Mouse (Mus musculus) stomach, postnatal 0 days (tissue): ENCODE data around the gene Rangrf. TPM values are rescaled to one million over a fixed set of nuclear protein-coding genes. Genes with fewer than 3 reads are reported as not detected.
"Not testable (repeated sequence)": the region's sequence is repeated elsewhere in the genome, so short reads cannot be mapped to it uniquely, and the experiment has no call there.

Source experiments
- ATAC-seq: fragments of 200-750 bp; cut with Nextera tagmentation; 2 replicates; pipeline ENCODE4 v1.8.0; 2017; ENCODE audit not compliant: low FRiP score, low TSS enrichment
- DNase-seq: peaks from one replicate; pipeline ENCODE4 v3.0.0-alpha.2; 2016; ENCODE audit warnings: low spot score
- H3K27ac ChIP-seq: fragments of 300-500 bp; sonication (generic); replicated peaks from 2 replicates; pipeline ENCODE4 v1.5.1; 2014; ENCODE audit warnings: mild to moderate bottlenecking, control low read depth
- H3K27me3 ChIP-seq: fragments of 300-500 bp; sonication (generic); 2 replicates; pipeline ENCODE4 v1.6.1; 2014; ENCODE audit warnings: low read length; ENCODE audit not compliant: control insufficient read depth, insufficient read depth
- H3K36me3 ChIP-seq: fragments of 300-500 bp; sonication (generic); 2 replicates; pipeline ENCODE4 v1.6.1; 2014; ENCODE audit warnings: low read length, mixed read lengths; ENCODE audit not compliant: control insufficient read depth, insufficient read depth
- H3K4me1 ChIP-seq: fragments of 300-500 bp; sonication (generic); replicated peaks from 2 replicates; pipeline ENCODE4 v1.6.1; 2014; ENCODE audit warnings: antibody characterized with exemption; ENCODE audit not compliant: control insufficient read depth, insufficient read depth
- H3K4me2 ChIP-seq: fragments of 300-500 bp; sonication (generic); replicated peaks from 2 replicates; pipeline ENCODE4 v1.6.1; 2014; ENCODE audit warnings: low read depth, mild to moderate bottlenecking, control low read depth, moderate library complexity
- H3K4me3 ChIP-seq: fragments of 300-500 bp; sonication (generic); 2 replicates; pipeline ENCODE4 v1.5.1; 2014; ENCODE audit warnings: low read depth, low read length, control low read depth
- H3K9ac ChIP-seq: fragments of 300-500 bp; sonication (generic); 2 replicates; pipeline ENCODE4 v1.6.1; 2014; ENCODE audit warnings: mild to moderate bottlenecking, low read length, control low read depth, mixed read lengths
- H3K9me3 ChIP-seq: fragments of 300-500 bp; sonication (generic); 2 replicates; pipeline ENCODE4 v1.6.1; 2016; ENCODE audit warnings: low read length; ENCODE audit not compliant: control insufficient read depth
- CTCF ChIP-seq: IDR thresholded peaks from 2 replicates; pipeline ENCODE4 v1.5.1; 2016; ENCODE audit warnings: antibody characterized with exemption, low read depth, mild to moderate bottlenecking, moderate library complexity
- EP300 ChIP-seq: optimal IDR thresholded peaks from 2 replicates; pipeline ENCODE3; 2016; ENCODE audit warnings: antibody characterized with exemption
- WGBS: fragments of 180-500 bp; shearing (Covaris S2); extraction: QIAGEN DNeasy Blood & Tissue Kit; methylation state at CpG from one replicate; pipeline ENCODE4 v1.1.7; 2014; 5-methylcytosine and 5-hydroxymethylcytosine counted together
- polyA plus RNA-seq: library from polyadenylated mRNA; unstranded; fragments of >200 nt; fragmentation: Nextera tagmentation; extraction: Ambion mirVana; gene quantifications from 2 replicates; pipeline ENCODE4 v1.2.1, GENCODE M21; 2015

The Rangrf gene
- 34.8 and 35.1 TPM in 2 replicates for polyA plus RNA-seq

DNA sequence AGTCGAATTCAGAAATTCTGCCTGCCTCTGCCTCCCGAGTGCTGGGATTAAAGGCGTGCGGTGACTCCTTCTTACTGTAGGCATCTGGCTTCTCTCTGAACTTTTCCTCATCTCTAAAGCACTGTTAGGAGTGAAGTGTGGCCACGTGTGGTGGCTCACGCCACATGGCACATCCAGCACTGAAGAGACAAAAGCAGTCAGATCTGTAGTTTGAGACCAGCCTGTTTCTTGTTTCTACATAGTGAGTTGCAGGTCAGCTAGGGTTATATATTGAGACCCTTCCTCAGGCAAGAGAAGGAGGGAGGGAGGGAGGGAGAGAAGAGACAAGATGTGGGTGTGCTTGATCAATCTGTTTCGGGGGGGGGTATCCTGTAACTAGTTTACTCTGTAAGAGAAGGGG, at the start of gene Rangrf:
Gene Rangrf (minus strand): TSS at position 101 of the 400 bp plus-strand sequence.
- no peaks in the 10 kb centered on the region for H3K27me3 ChIP-seq
- DNase-seq (no peak), ATAC-seq (no peak)
- no peaks in the 10 kb centered on the region for H3K36me3 ChIP-seq
- no peak for TF ChIP-seq CTCF
- no peak for TF ChIP-seq EP300
- no peak within 1 kb of the TSS for H3K27ac ChIP-seq
- no peaks in the 10 kb centered on the region for H3K9me3 ChIP-seq
- H3K4me1 ChIP-seq: 0 out of 2 replicates have a peak, but pooled peaks cover 3% of the 10 kb centered on the region
- H3K4me3 ChIP-seq: peak within 1 kb of the TSS; percentile 38
- WGBS: 78% methylated on average over 7 of the region's 7 CpGs
- peak within 1 kb of the TSS; percentile 41; the same call in 1 of the 2 replicates for H3K9ac ChIP-seq
- peak within 1 kb of the TSS; percentile 65 for H3K4me2 ChIP-seq

DNA sequence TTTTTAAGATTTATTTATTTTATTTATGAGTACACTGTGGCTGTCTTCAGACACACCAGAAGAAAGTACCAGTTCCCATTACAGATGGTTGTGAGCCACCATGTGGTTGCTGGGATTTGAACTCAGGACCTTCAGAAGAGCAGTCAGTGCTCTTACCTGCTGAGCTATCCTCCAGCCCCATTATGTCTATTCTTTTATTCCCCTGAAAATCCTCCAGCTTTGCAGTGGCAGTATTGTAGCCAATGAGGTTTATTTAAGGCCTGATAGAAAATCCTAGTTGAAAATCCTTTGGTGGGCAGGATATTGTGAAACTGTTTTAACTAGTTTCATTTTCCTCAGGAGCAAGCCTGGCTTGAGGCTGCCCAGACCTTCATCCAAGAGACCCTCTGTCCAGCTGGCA, 45.7 kb upstream of the Rangrf start:
- H3K4me3 ChIP-seq: no peak overlapping the region
- no peak for TF ChIP-seq CTCF
- TF ChIP-seq EP300: no peak
- no peaks in the 10 kb centered on the region for H3K27me3 ChIP-seq
- H3K9me3 ChIP-seq: no peaks in the 10 kb centered on the region
- DNase-seq (no peak), ATAC-seq (no peak)
- H3K9ac ChIP-seq: no peak overlapping the region
- no peaks in the 10 kb centered on the region for H3K4me1 ChIP-seq
- no peak overlapping the region for H3K27ac ChIP-seq
- H3K36me3 ChIP-seq: peaks cover 25% of the 10 kb centered on the region
- no peak overlapping the region for H3K4me2 ChIP-seq

- Histone ChIP-seq H3K4me2 (peak overlapping the region; percentile 63), H3K4me1 (no peaks in the 10 kb centered on the region), H3K36me3 (no peaks in the 10 kb centered on the region; the same call in 1 of the 2 replicates), H3K27me3 (no peaks in the 10 kb centered on the region), H3K9ac (peak overlapping the region; percentile 61), H3K4me3 (peak overlapping the region; percentile 61), H3K27ac (peak overlapping the region; percentile 88), H3K9me3 (no peaks in the 10 kb centered on the region)
- DNase-seq (no peak), ATAC-seq (no peak)
- TF ChIP-seq EP300 (no peak), CTCF (no peak)
- 61% methylated on average over 3 of the region's 3 CpGs for WGBS
Measured at GRCm38 (mm10) chr11:69016755-69017154, 41.8 kb upstream of the Rangrf start.

DNA sequence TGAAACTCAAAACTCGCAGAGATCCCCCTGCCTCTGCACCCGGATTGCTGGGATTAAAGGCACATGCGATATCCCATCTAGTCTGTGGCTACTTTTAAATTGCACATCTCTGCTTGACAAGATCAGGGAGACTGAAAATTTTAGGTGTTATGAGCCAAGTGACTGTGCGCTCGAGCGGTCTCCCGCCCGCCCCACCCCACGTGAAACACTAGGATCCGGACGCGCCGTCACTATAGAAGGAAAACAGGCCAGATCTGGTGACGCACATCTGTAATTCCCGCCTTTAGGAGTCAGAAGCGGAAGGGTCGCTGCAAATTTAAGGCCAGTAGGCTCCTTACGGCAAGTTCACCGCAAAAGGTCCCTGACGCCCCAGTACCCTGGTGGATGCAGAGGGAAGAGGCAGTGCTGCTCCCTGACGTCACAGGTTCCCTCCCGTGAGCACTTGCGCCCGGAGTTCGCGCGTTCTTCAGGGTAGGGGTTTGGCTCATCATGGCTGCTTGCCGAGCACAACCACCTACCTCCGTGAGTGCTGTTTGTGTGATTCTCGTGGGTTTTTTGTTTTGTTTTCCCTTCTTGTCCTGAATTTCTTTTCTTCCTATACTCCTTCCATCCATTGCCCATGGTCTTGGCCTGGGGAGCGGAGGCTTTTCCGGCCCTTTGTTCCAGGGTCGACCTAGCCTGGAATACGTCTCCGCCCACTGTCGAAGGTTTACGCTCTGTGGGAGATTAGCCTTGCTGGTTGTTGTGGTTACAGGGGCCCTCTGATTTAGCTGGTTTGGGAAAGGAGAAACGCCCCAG, 40.9 kb upstream of the Rangrf start, which contains the start of gene Ctc1:
Gene Ctc1 (plus strand): TSS at position 268 of the 798 bp plus-strand sequence.
- ATAC-seq (peak; percentile 95), DNase-seq (peak; percentile 93)
- H3K9ac ChIP-seq: peak within 1 kb of the TSS; percentile 61
- H3K9me3 ChIP-seq: no peaks in the 10 kb centered on the region
- TF ChIP-seq CTCF (peak; percentile 77), EP300 (no peak)
- no peaks in the 10 kb centered on the region for H3K27me3 ChIP-seq
- no peaks in the 10 kb centered on the region for H3K4me1 ChIP-seq
- H3K36me3 ChIP-seq: no peaks in the 10 kb centered on the region
- peak within 1 kb of the TSS; percentile 61 for H3K4me3 ChIP-seq
- peak within 1 kb of the TSS; percentile 63 for H3K4me2 ChIP-seq
- 2% methylated on average over 38 of the region's 38 CpGs for WGBS
- H3K27ac ChIP-seq: peak within 1 kb of the TSS; percentile 88

DNA sequence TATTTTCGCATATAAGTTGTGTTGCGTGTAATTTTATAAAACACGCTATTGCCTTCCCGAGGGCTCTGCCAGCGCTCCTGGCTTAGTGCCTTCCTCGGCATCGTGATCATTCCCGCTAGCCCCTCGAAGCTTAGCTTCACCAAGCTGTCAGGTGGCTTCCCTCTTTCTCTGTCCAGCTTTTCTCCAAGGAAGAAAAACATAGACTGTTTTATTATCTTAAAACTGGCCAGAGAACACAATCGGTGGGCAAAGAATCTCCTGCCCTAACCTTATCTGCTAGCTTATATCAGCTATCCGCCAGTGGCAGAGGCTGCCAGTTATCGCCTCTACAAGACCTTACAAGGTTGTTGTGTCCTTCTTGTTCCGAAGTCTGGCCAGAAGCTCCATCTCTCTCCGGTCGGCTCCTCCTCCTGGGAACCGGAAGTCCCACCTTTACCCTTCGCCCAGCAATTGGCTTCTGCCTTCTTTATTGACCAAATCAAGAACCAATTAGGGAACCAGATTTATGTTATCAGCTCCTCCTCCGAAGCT, 37.2 kb upstream of the Rangrf start:
- whole genome bisulfite sequencing: under 1% methylated on average over 18 of the region's 18 CpGs
- ATAC-seq: peak; percentile 78
- H3K4me2 ChIP-seq: peak overlapping the region; percentile 79

DNA sequence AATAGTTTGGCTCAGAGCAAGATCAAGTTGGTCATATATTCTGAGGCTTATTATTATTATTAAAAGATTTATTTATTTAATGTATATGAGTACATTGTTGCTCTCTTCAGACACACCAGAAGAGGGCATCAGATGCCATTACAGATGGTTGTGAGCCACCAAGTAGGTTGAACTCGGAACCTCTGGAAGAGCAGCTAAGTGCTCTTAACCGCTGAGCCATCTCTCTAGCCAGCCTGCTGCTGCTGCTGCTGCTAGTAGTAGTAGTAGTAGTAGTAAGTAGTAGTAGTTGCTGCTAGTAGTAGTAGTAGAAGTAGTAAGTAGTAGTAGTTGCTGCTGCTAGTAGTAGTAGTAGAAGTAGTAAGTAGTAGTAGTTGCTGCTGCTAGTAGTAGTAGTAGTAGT, 36.5 kb upstream of the Rangrf start:
- 72% methylated on average over 2 of the region's 2 CpGs for WGBS
- TF ChIP-seq CTCF: peak; percentile 19
- not testable (repeated sequence) for ATAC-seq, DNase-seq, H3K36me3 ChIP-seq, H3K9me3 ChIP-seq, H3K9ac ChIP-seq, H3K27me3 ChIP-seq, H3K4me1 ChIP-seq
- Histone ChIP-seq H3K4me3 (peak overlapping the region; percentile 45), H3K27ac (peak overlapping the region; percentile 93), H3K4me2 (peak overlapping the region; percentile 79)

More for the DNA sequence above, 37.2 kb upstream of the Rangrf start:
- Histone ChIP-seq H3K36me3 (no peaks in the 10 kb centered on the region), H3K27ac (peak overlapping the region; percentile 93), H3K9me3 (no peaks in the 10 kb centered on the region), H3K4me1 (no peaks in the 10 kb centered on the region), H3K27me3 (no peaks in the 10 kb centered on the region), H3K9ac (peak overlapping the region; percentile 66), H3K4me3 (peak overlapping the region; percentile 45)
- peak; percentile 91 for DNase-seq
- TF ChIP-seq CTCF (no peak), EP300 (no peak)
